26 mouse cellular contexts compared by ENCODE assay signal in the genomic region with DNA sequence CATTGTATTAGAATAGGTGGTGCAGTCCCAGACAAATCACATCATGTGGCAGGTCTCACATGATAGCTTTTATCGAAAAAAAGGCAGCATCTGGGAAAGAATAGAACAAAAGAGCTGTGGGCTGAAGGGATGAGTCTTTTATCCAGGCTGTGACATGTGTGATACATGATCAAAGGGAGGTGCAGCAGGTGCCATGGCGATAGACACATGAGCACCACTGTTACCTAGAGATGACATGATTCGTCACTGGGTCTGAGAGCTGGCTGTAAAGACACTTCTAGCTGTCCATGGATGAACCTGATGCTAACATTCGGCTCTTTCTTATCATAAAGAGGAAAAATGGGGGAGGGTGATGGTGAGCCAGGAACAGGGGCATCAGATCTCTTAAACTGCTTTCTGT.
DNase-seq lines count a peak whose midpoint lies in the region; ATAC-seq and TF ChIP-seq lines count a peak whose summit lies in the region.
"Had no signal": no experiment of that assay in that cellular context is flagged by ENCODE, and none has a peak within 500 bp of the region (broad histone marks: within the 10 kb centered on the region; RNA-seq: fewer than 3 reads in every experiment).

No protein-coding gene starts in this region.

- ATAC-seq in forebrain, embryonic 14.5 days, result no peak; the same call in 1 of the 2 replicates
- peak; percentile 27; the same call in 1 of the 2 replicates for ATAC-seq in midbrain, embryonic 12.5 days (ENCODE audit: low FRiP score, low read depth)
- ATAC-seq in midbrain, embryonic 11.5 days (ENCODE audit: low FRiP score), result no peak
- ATAC-seq in midbrain, embryonic 14.5 days (ENCODE audit: low FRiP score, low TSS enrichment), result peak; percentile 60; the same call in 1 of the 2 replicates
- ATAC-seq in midbrain, postnatal 0 days (ENCODE audit: low FRiP score), result peak; percentile 72
- ATAC-seq: Patski had no signal

- no peaks in the 10 kb centered on the region for H3K36me3 ChIP-seq in forebrain, embryonic 14.5 days (ENCODE audit: control insufficient read depth, insufficient read depth, low read length)
- no peaks in the 10 kb centered on the region for H3K36me3 ChIP-seq in forebrain, embryonic 10.5 days (replicated peaks)
- H3K36me3 ChIP-seq in midbrain, embryonic 12.5 days, result no peaks in the 10 kb centered on the region
- no peaks in the 10 kb centered on the region for H3K36me3 ChIP-seq in midbrain, embryonic 11.5 days (ENCODE audit: control insufficient read depth, insufficient read depth, low read length)
- H3K36me3 ChIP-seq in midbrain, embryonic 14.5 days (ENCODE audit: control insufficient read depth, insufficient read depth, low read length), result no peaks in the 10 kb centered on the region
- H3K36me3 ChIP-seq in midbrain, postnatal 0 days (ENCODE audit: insufficient read depth, low read length), result no peaks in the 10 kb centered on the region
- H3K36me3 ChIP-seq: embryonic facial prominence, embryonic 10.5 days; embryonic facial prominence, embryonic 13.5 days; G1E; heart, embryonic 10.5 days; hindbrain, embryonic 12.5 days; hindbrain, embryonic 15.5 days had no signal

- no peak for TF ChIP-seq CTCF in midbrain, postnatal 0 days (IDR thresholded peaks at IDR 0.05)

- 76% methylated on average over 4 of the region's 4 CpGs for WGBS in forebrain, embryonic 14.5 days
- WGBS in forebrain, embryonic 10.5 days, result 84% methylated on average over 4 of the region's 4 CpGs
- WGBS in midbrain, embryonic 12.5 days, result 69% methylated on average over 4 of the region's 4 CpGs
- WGBS in midbrain, embryonic 11.5 days, result 79% methylated on average over 4 of the region's 4 CpGs
- WGBS in midbrain, embryonic 14.5 days, result 60% methylated on average over 4 of the region's 4 CpGs
- WGBS in midbrain, postnatal 0 days, result 53% methylated on average over 4 of the region's 4 CpGs

- no peak overlapping the region for H3K4me3 ChIP-seq in forebrain, embryonic 14.5 days (ENCODE audit: low read depth, low read length)
- H3K4me3 ChIP-seq in forebrain, embryonic 10.5 days, result no peak overlapping the region
- H3K4me3 ChIP-seq in midbrain, embryonic 12.5 days, result no peak overlapping the region
- no peak overlapping the region for H3K4me3 ChIP-seq in midbrain, embryonic 11.5 days (ENCODE audit: low read depth, low read length)
- H3K4me3 ChIP-seq in midbrain, embryonic 14.5 days (replicated peaks; ENCODE audit: low read depth, low read length), result no peak overlapping the region
- no peak overlapping the region for H3K4me3 ChIP-seq in midbrain, postnatal 0 days (ENCODE audit: low read depth, low read length)
- H3K4me3 ChIP-seq: embryonic facial prominence, embryonic 10.5 days; embryonic facial prominence, embryonic 13.5 days; erythroblast, embryonic 14.5 days; heart, adult 2 months; heart, embryonic 10.5 days; hindbrain, embryonic 12.5 days; hindbrain, embryonic 15.5 days had no signal

- H3K4me1 ChIP-seq in forebrain, embryonic 14.5 days (ENCODE audit: control insufficient read depth, insufficient read depth, low read length), result no peaks in the 10 kb centered on the region
- H3K4me1 ChIP-seq in forebrain, embryonic 10.5 days, result no peaks in the 10 kb centered on the region
- no peaks in the 10 kb centered on the region for H3K4me1 ChIP-seq in midbrain, embryonic 12.5 days
- H3K4me1 ChIP-seq in midbrain, embryonic 11.5 days (ENCODE audit: control insufficient read depth, insufficient read depth, low read length), result no peaks in the 10 kb centered on the region
- H3K4me1 ChIP-seq in midbrain, embryonic 14.5 days (ENCODE audit: control insufficient read depth, insufficient read depth, low read length), result no peaks in the 10 kb centered on the region
- H3K4me1 ChIP-seq in midbrain, postnatal 0 days (ENCODE audit: insufficient read depth, low read length), result no peaks in the 10 kb centered on the region
- H3K4me1 ChIP-seq: embryonic facial prominence, embryonic 10.5 days; embryonic facial prominence, embryonic 13.5 days; heart, embryonic 10.5 days; hindbrain, embryonic 12.5 days; hindbrain, embryonic 15.5 days had no signal

- no peaks in the 10 kb centered on the region for H3K27me3 ChIP-seq in forebrain, embryonic 14.5 days (replicated peaks; ENCODE audit: control insufficient read depth, insufficient read depth, low read length)
- H3K27me3 ChIP-seq in forebrain, embryonic 10.5 days (ENCODE audit: poor library complexity, severe bottlenecking), result no peaks in the 10 kb centered on the region
- no peaks in the 10 kb centered on the region for H3K27me3 ChIP-seq in midbrain, embryonic 12.5 days
- H3K27me3 ChIP-seq in midbrain, embryonic 11.5 days (ENCODE audit: control insufficient read depth, insufficient read depth, low read length), result no peaks in the 10 kb centered on the region
- no peaks in the 10 kb centered on the region for H3K27me3 ChIP-seq in midbrain, embryonic 14.5 days (ENCODE audit: control insufficient read depth, insufficient read depth, low read length)
- no peaks in the 10 kb centered on the region for H3K27me3 ChIP-seq in midbrain, postnatal 0 days (ENCODE audit: insufficient read depth, low read length)
- H3K27me3 ChIP-seq: CH12.LX; embryonic facial prominence, embryonic 13.5 days; hindbrain, embryonic 12.5 days; hindbrain, embryonic 15.5 days; Patski had no signal

- H3K9me3 ChIP-seq in forebrain, embryonic 14.5 days (replicated peaks; ENCODE audit: control insufficient read depth, low read length), result no peaks in the 10 kb centered on the region
- H3K9me3 ChIP-seq in forebrain, embryonic 10.5 days, result no peaks in the 10 kb centered on the region
- H3K9me3 ChIP-seq in midbrain, embryonic 12.5 days, result no peaks in the 10 kb centered on the region
- no peaks in the 10 kb centered on the region for H3K9me3 ChIP-seq in midbrain, embryonic 11.5 days (ENCODE audit: control insufficient read depth, low read length)
- no peaks in the 10 kb centered on the region for H3K9me3 ChIP-seq in midbrain, embryonic 14.5 days (ENCODE audit: control insufficient read depth, low read length)
- no peaks in the 10 kb centered on the region for H3K9me3 ChIP-seq in midbrain, postnatal 0 days (ENCODE audit: low read length)
- H3K9me3 ChIP-seq: embryonic facial prominence, embryonic 10.5 days; embryonic facial prominence, embryonic 13.5 days; heart, embryonic 10.5 days; hindbrain, embryonic 12.5 days; hindbrain, embryonic 15.5 days had no signal

- H3K9ac ChIP-seq in forebrain, embryonic 14.5 days (ENCODE audit: low read length), result no peak overlapping the region
- H3K9ac ChIP-seq in midbrain, embryonic 12.5 days (replicated peaks), result no peak overlapping the region
- H3K9ac ChIP-seq in midbrain, embryonic 11.5 days (ENCODE audit: low read length), result no peak overlapping the region
- H3K9ac ChIP-seq in midbrain, embryonic 14.5 days (replicated peaks; ENCODE audit: low read length), result no peak overlapping the region
- no peak overlapping the region for H3K9ac ChIP-seq in midbrain, postnatal 0 days (replicated peaks; ENCODE audit: low read length, poor library complexity, severe bottlenecking)
- H3K9ac ChIP-seq: embryonic facial prominence, embryonic 13.5 days; hindbrain, embryonic 12.5 days; hindbrain, embryonic 15.5 days had no signal

- H3K4me2 ChIP-seq in forebrain, embryonic 14.5 days (ENCODE audit: low read length), result no peak overlapping the region
- no peak overlapping the region for H3K4me2 ChIP-seq in midbrain, embryonic 12.5 days (replicated peaks)
- no peak overlapping the region for H3K4me2 ChIP-seq in midbrain, embryonic 11.5 days
- H3K4me2 ChIP-seq in midbrain, embryonic 14.5 days (ENCODE audit: low read length), result no peak overlapping the region
- no peak overlapping the region for H3K4me2 ChIP-seq in midbrain, postnatal 0 days (ENCODE audit: low read depth, low read length, poor library complexity, severe bottlenecking)
- H3K4me2 ChIP-seq: embryonic facial prominence, embryonic 13.5 days; hindbrain, embryonic 12.5 days; hindbrain, embryonic 15.5 days had no signal

- DNase-seq in forebrain, embryonic 14.5 days (ENCODE audit: low spot score), result peak; percentile 9
- no peak for DNase-seq in forebrain, embryonic 10.5 days (ENCODE audit: extremely low spot score, low spot score)
- DNase-seq in midbrain, embryonic 11.5 days (ENCODE audit: low spot score, missing footprints), result no peak
- peak; percentile 2 for DNase-seq in midbrain, embryonic 14.5 days
- DNase-seq in midbrain, postnatal 0 days (ENCODE audit: low spot score), result no peak
- DNase-seq in lung, postnatal 36 days, result no peak
- DNase-seq: adrenal gland, adult 2 months; adrenal gland, postnatal 14 days; B cell, adult 2 months; cerebellum, adult 11-12 months; cerebellum, adult 8-10 months; cerebellum, postnatal 10 days; cerebellum, postnatal 36 days; embryo, embryonic 11 days; gastrocnemius, postnatal 25 days; heart, adult 2 months had no signal

- no peak overlapping the region for H3K27ac ChIP-seq in forebrain, embryonic 14.5 days (ENCODE audit: low read depth, low read length)
- no peak overlapping the region for H3K27ac ChIP-seq in forebrain, embryonic 10.5 days
- no peak overlapping the region for H3K27ac ChIP-seq in midbrain, embryonic 12.5 days (replicated peaks)
- H3K27ac ChIP-seq in midbrain, embryonic 11.5 days (ENCODE audit: low read depth, low read length), result no peak overlapping the region
- H3K27ac ChIP-seq in midbrain, embryonic 14.5 days (replicated peaks; ENCODE audit: low read depth, low read length), result no peak overlapping the region
- no peak overlapping the region for H3K27ac ChIP-seq in midbrain, postnatal 0 days (ENCODE audit: low read depth, low read length)
- H3K27ac ChIP-seq: embryonic facial prominence, embryonic 10.5 days; embryonic facial prominence, embryonic 13.5 days; heart, adult 2 months; heart, embryonic 10.5 days; hindbrain, embryonic 12.5 days; hindbrain, embryonic 15.5 days had no signal

Comparison
In these comparisons a context has a peak if more than half of its experiments do, and no peak if none do; other contexts are left out.
1. ATAC-seq: peak in midbrain, embryonic 12.5 days (single experiment), midbrain, embryonic 14.5 days (single experiment) and midbrain, postnatal 0 days (single experiment); none in forebrain, embryonic 14.5 days (single experiment) and midbrain, embryonic 11.5 days (single experiment).
2. DNase-seq: peak in forebrain, embryonic 14.5 days (single experiment) and midbrain, embryonic 14.5 days (single experiment); none in forebrain, embryonic 10.5 days (single experiment), midbrain, embryonic 11.5 days (single experiment), midbrain, postnatal 0 days (single experiment) and lung, postnatal 36 days (single experiment).